Mouse (Mus musculus): ENCODE data around the gene Epo.

- TF ChIP-seq CTCF (IDR thresholded peaks at IDR 0.05; ENCODE audit: control insufficient read depth, insufficient read depth, insufficient read length) (no peak), MYOG (IDR thresholded peaks at IDR 0.05; ENCODE audit: control insufficient read depth, extremely low read depth, insufficient read length) (no peak), FOSL1 (IDR thresholded peaks at IDR 0.05; ENCODE audit: insufficient read depth, low read length, poor library complexity, severe bottlenecking) (no peak)
These were observed 29.9 kb upstream of the Epo start for GRCm38 (mm10) chr5:137562965-137563364.

Data from C2C12 (cell line).